Mouse (Mus musculus) small intestine, adult 2 months (tissue): ENCODE data around the gene Btbd1.
A peak's percentile ranks its signal among the peaks of the same experiment; 100 is the strongest.

Experiments used
- CTCF ChIP-seq: fragments of 200-500 bp; IDR thresholded peaks from 2 replicates; pipeline ENCODE4 v1.5.1; 2012; ENCODE audit warnings: low read depth, mild to moderate bottlenecking, control low read depth, inconsistent platforms, low read length, moderate library complexity, mixed read lengths; ENCODE audit not compliant: insufficient replicate concordance, insufficient read length; ENCODE audit errors: extremely low read depth
- POLR2A ChIP-seq: fragments of 200-500 bp; IDR thresholded peaks from 2 replicates; pipeline ENCODE4 v1.6.1; 2012; ENCODE audit warnings: low read depth, mild to moderate bottlenecking, control low read depth, inconsistent platforms, low read length, moderate library complexity

GRCm38 (mm10) chr7:81868158-81868557 lies 38.9 kb upstream of the Btbd1 start:
- TF ChIP-seq CTCF (peak; percentile 82), POLR2A (no peak)
